Mouse (Mus musculus): ENCODE data around the gene Cpsf4l. TPM values are rescaled to one million over a fixed set of nuclear protein-coding genes. Genes with fewer than 3 reads are reported as not detected.

Gene Cpsf4l
- total RNA-seq, 2 experiments from 2014 or later = 0.20 TPM; not detected in 1

DNA sequence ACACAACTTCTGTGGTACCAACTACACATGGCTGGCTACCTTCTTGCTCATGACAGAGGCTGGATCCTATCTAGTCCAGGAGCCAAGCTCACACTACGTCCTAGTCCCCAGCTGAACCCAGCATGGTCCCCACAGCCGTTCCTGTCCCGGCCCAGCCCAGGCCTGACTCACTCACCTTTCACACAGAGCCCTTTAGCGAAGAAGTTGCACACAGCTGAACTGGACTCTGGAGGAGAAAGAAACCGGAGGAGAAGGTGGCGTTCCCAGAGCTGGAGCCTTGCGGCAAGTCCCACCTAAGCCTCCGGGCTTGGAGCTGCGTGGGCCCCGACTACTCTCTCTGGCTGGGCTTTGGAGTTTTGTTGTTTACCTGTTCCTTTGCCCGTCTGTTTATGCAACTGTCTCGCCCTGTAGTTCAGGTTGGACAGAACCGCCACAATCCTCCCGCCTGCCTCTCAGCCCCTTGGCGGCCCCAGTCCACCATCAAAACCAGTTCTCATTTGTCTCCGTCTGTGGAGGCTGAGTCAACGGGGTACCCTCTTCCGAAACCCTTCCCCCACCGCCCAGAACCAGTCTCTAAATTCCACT lies 1.1 kb downstream of the Cpsf4l start:
- DNase-seq = no peak
- intact Hi-C loops (cut with DNase I) = loop anchor here (10.0 kb wide), 1 partner anchor 926 kb away; no protein-coding TSS in a partner anchor

DNA sequence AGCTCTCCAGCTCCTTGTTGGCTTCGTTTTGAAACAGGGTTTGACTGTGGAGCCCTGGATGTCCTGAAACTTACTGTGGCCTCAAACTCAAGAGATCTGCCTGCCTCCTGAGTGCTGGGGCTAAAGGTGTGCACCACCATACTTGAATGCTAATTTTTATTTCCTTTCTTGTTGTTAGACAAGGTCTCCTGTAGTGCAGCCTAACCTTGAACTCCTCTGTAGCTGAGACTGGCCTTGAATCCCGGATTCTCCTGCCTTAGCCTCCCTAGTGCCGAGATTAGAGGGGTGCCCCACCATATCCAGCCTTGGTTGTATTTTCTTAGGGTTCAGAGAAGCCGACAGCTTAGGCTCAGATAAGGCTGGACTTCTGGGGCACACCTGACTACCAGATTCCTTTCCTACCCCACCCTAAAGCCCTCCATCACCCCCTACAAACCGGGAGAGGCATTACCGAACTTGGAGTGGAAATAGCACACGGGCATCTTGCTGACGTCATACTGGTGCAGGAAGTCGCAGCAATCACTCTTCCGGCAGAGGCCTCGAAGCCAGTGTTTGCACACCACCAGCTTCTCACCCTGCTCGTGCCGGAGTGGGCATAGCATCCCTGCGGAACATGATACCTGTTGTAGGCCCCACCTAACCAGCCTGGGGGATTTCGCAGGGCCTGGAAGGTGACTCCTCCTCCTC lies 3.7 kb downstream of the Cpsf4l start:
- intact Hi-C loops (cut with DNase I) = loop anchor here (10.0 kb wide), 1 partner anchor 929 kb away; no protein-coding TSS in a partner anchor
- no peak for DNase-seq

DNA sequence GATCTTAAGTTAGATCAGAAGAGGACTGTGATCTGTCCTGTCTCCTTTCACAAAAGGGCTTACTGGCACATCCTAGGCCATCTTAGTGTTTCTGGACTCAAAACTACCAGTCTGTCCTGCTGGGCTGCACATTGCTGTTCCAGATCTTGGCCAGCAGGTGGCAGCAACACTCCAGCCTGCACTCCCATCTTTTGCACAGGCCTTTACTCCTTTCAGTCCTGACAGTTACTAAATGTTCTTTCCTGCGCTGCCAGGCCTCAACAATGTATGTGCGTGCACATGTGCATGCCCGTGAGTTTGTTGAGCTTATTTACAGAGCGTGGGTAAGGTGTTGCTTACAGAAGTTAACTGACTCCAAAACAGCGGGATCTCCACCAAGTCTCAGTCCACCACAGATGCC lies 6.1 kb downstream of the Cpsf4l start:
- intact Hi-C loops (cut with DNase I) = loop anchor here (1.0 to 10.0 kb wide), 3 partner anchors 47 to 931 kb away; partner anchors contain the start of gene Cdc42ep4
- peak; percentile 83 to 86 for DNase-seq

DNA sequence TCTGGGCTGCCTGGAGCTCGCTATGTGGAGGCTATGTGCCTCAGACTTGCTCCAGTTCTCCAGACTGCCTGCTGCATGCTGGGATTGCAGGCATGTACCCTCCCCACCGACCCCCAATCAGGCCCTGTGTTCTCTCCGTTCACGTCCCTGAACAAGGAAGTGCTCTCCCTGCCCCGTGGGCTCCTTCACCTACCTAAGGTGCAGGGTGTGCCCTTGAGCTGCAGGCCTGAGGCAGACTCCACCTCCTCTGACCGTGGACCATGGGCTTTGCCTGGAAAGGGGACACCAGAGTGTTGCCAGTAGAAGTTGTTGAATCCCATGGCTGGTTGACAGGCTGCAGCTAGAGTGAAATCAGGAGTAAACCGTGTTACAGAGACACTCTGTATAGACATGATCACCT lies 10.2 kb downstream of the Cpsf4l start:
- no peak for DNase-seq

DNA sequence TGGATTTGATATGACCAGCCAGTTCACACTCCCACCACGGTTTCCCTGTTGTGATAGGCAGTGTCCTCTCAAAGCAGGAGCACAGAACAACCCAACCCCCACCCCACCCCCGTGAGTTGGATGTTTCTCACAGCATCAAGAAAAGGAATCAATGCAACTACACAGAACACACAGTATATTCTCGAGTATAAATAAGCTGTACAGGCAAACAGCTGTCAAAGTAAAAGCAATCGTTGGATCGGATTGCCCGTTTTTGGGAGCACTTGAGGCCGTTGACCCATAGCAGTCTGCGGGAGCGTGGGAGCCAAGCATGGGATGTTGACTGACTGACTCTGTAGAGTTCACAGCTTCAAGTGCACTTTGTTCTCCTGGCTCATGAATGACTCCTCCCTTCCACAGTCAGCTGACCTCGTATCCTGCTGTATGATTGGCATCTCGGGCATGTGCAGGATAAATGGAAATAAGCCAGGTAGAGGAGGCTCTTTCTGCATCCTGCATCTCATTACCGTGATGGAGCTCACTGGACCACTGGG lies 11.7 kb downstream of the Cpsf4l start:
- DNase-seq = peak in 1 of 2 experiments; percentile 25
- intact Hi-C loops (cut with DNase I) = no loop called here

More for the DNA sequence above, 10.2 kb downstream of the Cpsf4l start:
- intact Hi-C loops (cut with DNase I) = loop anchor here (10.0 kb wide), 1 partner anchor 935 kb away; no protein-coding TSS in a partner anchor

DNA sequence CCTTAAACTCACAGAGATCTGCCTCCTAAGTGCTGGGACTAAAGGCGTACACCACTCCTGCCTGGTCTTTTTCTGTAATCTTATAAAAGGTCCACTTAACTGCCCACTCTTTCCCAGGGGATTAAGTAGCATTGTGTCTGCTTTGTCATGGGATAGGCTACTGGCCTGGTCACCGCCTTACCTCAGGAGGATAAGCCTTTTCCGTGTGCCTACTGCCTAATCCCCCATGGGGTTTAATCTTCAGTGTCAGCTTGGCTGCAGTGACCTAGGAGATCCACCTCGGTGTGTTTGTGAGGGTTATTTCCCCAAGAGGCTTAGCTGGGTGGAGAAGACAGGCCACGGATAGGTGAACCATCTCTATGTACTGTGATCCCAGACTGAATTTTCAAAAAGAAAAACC lies 12.2 kb downstream of the Cpsf4l start:
- no peak for DNase-seq
- intact Hi-C loops (cut with DNase I) = no loop called here

DNA sequence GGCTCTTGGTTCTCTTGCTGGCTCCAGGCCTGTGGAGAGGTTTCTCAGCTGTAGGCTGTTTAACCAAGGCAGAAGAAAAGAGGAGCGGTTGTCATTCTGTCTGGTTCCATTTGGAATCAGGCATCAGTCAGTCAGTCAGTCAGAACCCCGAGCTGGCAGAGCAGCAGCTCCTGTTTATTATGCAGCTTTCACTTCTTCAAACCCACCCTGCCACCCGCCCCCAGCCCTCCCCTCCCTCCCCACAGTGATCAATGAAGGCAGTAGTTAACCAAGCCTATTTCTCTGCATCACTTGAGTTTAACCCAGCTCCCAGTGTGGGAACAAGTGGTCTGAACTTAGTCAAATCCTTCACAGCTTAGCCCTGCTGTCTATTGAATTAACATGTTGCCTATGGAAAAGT lies 18.0 kb downstream of the Cpsf4l start:
- no peak for DNase-seq
- intact Hi-C loops (cut with DNase I) = no loop called here

DNA sequence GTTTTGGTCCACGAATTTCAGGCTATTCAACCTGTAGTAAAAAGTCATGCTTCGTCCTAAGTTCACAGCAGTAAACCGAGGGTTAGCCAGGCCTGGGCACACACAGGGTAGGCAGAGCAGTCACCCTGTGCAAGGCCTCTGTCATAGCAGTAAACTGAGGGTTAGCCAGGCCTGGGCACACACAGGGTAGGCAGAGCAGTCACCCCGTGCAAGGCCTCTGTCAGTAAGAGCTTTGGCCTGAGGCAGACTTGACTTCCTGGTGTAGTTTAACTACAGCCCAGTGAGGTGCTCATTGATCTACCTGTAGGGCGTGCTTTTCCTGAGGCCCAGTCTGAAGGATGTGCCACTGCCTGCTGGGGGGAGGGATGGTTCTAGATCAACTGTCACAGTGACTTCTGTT lies 18.5 kb downstream of the Cpsf4l start:
- intact Hi-C loops (cut with DNase I) = no loop called here
- DNase-seq = no peak

DNA sequence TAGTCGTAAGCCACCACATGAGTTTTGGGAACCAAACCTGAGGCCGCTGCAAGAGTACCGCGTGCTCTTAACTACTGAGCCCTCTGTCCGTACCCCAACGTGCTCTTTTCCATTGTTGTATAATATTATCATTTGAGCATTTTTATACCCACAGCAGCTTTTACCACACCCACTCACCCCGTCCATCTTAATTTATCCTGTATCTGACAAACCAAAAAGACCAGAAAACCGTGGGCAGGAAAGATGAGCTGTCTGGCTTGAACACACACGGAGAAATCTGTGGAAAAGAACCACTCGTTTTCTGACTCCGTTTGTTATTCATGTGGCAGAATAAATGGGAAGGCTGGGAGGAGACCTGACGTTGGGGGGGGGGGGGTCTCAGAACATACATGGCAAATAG lies 19.3 kb downstream of the Cpsf4l start:
- no peak for DNase-seq
- intact Hi-C loops (cut with DNase I) = no loop called here

DNA sequence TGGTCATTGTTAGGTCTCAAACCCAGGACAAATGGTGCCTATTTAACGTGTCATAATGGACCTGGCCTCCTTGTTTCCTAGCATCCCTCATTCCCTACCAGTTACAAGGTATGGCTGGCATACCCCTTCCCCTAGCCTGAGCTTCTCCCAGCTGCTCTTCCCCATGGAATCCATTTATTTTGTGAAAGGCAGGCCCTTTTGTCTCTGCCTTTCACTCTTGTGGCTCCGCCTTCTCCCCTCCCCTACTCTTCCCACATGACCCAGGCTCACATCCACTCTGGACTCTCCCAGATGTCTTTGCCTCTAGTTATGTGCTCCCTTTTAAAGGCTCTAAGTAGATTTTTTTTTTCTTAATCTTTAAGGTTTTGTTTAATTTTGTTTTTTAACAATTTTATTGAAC lies 22.8 kb downstream of the Cpsf4l start:
- intact Hi-C loops (cut with DNase I) = no loop called here
- no peak for DNase-seq

DNA sequence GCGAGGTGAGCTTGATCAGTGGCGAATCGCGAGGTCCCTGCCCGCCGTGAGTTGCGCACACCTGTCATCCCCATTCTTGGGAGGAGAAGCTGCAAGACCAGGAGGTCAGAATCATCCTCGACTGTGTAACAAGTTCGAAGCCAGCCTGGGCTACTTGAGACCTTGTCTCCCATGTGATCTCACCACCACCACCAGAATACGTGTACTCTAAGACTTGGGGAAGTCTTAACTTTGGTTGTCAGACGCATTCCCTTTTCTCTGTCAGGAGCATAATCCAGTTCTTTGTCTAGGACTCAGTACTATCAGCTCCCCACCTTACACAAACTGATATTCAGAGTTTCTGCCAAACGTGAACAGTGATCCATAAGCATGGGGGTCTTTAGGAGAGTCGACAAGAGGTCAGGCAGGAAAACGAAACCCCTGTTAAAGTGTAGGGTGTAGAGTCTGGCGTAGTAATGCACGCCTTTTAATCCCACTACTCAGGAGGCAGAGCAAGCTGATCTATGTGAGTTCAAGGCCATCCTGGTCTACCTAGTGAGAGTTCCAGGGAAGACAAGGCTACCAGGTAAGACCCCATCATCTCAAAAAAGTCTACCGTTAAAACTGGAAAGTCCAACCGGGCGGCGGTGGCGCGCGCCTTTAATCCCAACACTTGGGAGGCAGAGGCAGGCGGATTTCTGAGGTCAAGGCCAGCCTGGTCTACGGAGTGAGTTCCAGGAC lies 24.9 kb downstream of the Cpsf4l start:
- DNase-seq = no peak
- intact Hi-C loops (cut with DNase I) = no loop called here

DNA sequence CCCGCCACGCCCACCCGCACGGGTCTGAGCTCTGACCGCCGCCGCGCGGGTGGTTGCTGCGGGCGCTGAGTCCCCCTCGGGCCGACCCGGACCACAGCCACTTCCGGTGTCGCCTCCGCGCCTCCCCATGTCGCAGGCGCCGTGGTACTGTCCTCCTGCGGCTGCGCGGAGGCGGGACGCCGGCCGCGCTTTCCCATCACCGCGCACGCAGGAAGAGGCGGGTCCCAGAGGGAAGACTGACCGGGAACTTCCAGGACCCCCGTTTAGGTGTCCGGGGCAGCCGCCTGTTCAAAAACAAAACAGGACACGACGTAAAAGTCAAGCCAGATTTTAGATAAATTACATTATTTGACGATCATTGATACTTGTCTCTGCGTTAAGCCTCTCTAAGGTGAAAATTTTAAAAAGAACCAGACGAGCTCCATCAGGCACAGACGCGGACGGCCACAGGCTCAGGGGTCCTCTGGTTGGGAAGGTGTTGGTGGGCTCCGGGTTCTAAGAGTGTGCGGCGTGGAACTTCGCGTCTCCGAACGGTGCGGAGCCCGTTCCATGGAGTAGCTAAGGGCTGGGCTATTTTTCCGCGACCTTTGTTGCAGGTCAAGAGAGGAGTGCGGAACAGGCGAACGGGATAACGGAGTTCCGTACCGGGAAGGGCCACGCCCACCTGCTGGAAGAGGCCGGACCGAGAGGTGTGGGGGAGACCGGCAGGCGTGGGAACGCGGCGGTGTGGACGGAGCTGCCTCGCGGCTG lies 25.7 kb downstream of the Cpsf4l start, which contains the start of the genes Fam104a and D11Wsu47e:
Gene Fam104a (minus strand): TSS at position 199 of the 750 bp plus-strand sequence.
Gene D11Wsu47e (plus strand): TSS at position 456 of the 750 bp plus-strand sequence.
- DNase-seq = peak; percentile 97
- intact Hi-C loops (cut with DNase I) = loop anchor here (2.0 kb wide), 1 partner anchor 33 kb away; the partner anchor contains the start of gene Slc39a11

DNA sequence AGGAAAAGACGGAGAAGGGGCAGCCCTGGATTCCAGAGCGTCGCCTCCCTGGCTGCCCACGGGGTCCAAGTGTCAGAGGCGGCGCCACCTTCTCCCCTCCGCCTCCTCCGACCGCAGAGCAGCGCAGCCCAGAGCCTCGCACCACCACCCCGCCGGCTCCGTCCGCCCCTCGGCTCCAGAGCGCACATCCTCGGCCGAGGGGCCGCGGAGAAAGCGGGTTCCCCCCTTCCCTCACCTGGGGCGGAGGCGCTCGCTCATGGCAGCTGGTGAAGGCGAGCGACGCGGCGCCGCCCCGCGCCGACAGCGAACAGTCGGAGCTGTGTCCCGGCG lies 26.2 kb downstream of the Cpsf4l start:
- no peak for DNase-seq
- intact Hi-C loops (cut with DNase I) = loop anchor here (2.0 kb wide), 1 partner anchor 33 kb away; the partner anchor contains the start of gene Slc39a11

DNA sequence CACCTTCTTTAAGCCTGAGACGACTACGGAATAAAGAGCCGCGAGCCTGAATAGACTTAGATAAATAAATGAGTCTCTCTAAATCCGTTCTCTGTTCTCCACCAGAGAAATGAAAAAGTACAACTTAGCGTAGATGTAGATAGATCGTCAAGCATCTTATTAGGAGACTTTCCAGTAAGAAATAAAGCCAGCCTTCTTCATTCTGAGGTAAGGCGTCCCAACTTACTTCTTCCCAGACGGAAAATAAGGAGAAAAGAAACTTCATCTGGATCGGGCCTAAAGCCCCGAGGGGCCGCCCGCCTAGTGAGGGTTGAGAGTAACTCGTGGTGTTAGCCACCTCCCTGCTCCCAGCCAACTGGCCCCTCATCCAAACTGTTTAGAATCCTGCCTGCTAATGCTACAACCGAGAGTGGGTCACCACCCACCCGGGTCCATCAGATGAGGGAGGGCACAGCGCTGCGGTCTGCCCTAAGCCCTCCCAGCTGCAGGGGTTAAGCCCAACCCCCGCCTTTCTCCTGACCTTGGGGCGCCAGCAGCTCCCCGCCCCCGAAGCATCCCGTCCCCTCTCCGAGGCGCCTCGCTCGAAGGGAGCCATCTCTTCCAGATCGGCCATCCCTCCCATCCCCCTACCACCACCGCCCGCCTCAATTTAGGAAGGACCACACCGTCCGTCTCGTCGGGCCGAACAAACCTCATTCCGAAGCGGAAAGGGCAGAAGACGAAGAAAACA lies 26.8 kb downstream of the Cpsf4l start:
- intact Hi-C loops (cut with DNase I) = loop anchor here (2.0 kb wide), 1 partner anchor 32 kb away; the partner anchor contains the start of gene Slc39a11
- peak; percentile 53 to 59 for DNase-seq

DNA sequence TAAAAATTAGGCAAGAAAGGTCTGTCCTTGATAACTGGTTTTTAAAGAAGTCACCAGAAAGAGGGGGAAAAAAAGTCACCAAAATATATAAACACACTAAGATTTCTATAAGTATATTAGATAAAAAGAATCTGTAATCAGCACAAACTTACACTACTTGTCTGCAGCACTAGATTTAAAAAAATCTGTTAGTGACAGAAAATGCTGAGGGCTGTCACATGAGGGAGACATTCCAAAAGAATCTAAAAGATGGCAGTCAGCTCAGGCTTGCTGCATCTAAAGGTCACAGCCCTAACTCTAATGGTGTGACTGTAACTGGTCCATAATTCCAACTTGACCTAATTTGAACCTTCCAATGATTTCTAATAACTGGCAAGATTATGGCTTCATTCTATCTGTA lies 27.8 kb downstream of the Cpsf4l start:
- no peak for DNase-seq
- intact Hi-C loops (cut with DNase I) = loop anchor here (2.0 kb wide), 1 partner anchor 31 kb away; the partner anchor contains the start of gene Slc39a11

DNA sequence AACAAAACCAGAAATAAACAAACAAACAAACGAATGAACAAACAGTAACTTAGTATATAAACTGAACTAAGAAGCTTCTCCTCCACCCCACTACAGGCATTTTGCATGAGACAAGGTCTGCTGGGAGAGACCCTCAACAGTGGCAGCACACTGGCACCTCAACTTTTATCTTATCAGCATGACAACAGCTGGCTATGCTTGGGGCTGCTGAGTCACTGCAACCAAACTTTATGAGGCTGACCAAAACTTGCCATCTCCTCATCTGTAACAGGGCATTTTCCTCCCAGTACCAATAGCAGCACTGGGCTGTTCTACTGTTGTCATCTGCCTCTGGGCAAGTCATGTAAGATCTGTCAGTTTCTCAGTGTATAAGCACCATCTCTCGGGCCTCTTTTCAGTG lies 28.9 kb downstream of the Cpsf4l start:
- no peak for DNase-seq
- intact Hi-C loops (cut with DNase I) = no loop called here

DNA sequence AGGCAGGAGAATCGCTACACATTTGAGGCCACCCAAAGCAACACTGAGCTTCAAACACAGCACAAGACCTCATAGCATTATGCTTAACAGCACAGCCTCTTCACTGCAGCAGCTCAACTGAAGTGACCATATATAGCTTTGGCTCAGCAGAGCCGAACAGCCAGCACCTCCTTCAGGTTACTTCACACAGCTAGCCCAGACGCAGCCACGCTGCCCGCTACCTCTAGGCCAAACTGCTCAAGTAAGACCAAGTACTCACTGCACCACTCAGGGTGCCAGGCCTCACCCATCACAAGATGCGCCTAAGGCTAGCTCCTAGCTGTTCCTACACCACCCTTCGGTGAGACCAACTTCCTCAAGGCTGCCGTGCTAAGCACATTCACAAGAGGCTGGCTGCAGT lies 31.4 kb downstream of the Cpsf4l start:
- intact Hi-C loops (cut with DNase I) = no loop called here
- DNase-seq = no peak

DNA sequence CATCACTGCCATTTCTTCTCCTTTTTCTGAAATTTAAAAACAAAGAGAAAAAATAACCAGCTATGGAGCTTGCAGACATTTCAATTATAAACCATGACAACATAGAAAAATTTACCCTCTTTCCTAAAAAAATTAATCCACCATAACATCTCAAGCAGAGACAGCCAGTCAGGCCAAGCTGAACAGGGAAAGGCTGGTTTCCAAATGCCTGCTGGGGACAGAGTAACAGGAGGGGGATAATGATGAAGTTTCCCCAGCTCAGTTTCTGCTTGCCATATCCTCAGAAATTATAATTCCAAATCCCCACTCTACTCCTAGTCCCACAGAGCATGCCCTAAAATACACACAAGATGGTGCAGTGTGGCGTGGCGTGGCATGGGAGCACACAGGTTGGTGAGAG lies 32.4 kb downstream of the Cpsf4l start:
- DNase-seq = no peak
- intact Hi-C loops (cut with DNase I) = no loop called here

DNA sequence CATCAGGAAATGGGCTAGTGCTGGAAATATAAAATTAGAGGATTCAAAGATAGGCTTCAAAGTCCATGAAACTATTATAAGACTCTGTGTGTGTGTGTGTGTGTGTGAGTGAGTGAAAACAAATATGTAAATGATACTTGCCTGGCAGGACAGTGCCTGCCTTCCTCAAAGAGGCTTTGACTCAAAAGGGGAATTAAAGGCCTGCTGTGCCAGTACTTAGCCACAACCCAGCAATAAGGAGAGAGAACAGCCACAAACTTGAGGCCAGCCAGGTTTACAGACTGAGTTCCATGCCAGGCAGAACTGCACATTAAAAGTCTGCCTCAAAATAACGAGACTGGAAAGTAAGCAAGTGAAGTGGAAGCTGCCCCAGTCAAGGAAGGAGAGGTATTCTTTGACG lies 33.0 kb downstream of the Cpsf4l start:
- intact Hi-C loops (cut with DNase I) = no loop called here
- no peak for DNase-seq

DNA sequence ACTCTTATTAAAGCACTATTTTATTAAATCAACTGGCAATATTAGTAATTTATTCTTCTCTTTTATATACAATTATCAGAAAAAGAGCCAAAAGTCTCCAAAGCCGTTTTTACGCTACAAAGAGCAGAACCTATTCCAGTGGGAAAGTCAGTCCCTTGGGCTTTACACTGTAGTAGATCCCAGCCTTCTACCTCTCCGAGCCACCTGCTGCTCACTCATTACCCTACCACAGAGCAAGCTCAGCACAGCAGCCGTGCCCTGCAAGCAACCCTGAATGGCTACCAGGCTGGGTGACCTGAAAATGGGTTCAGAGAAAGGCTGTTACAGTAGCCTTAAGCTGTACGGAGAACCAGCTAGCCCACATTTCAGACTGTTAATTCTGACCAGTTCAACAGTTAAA lies 35.2 kb downstream of the Cpsf4l start:
- DNase-seq = no peak
- intact Hi-C loops (cut with DNase I) = no loop called here

All from heart, postnatal 14 days (tissue).